Mouse (Mus musculus): Measurements from ENCODE around the gene Nox3.

The Nox3 gene

DNA sequence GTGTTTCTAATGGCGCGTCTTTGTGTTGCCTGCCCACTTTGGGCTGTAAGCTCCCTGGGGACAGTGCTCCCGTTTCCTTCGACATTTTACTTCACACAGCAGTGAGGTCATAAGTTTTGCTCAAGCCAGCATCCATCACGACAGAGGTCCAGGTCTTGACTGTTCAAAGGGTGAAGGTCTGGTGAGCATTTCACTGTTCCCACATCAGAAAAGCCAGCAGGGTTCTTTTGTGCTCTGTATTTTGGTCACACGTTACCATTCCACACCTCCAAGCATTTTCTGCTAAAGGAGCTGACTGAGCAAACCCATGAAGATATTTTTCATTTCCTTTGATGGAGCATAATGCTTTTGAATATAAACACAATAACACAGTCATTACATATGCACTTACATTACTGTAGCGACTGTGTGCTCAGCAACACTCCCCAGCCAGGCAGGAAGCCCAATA is 85.7 kb downstream of the Nox3 start:
- DNase-seq (ENCODE audit: low spot score in 2 of 2) = no peak

DNA sequence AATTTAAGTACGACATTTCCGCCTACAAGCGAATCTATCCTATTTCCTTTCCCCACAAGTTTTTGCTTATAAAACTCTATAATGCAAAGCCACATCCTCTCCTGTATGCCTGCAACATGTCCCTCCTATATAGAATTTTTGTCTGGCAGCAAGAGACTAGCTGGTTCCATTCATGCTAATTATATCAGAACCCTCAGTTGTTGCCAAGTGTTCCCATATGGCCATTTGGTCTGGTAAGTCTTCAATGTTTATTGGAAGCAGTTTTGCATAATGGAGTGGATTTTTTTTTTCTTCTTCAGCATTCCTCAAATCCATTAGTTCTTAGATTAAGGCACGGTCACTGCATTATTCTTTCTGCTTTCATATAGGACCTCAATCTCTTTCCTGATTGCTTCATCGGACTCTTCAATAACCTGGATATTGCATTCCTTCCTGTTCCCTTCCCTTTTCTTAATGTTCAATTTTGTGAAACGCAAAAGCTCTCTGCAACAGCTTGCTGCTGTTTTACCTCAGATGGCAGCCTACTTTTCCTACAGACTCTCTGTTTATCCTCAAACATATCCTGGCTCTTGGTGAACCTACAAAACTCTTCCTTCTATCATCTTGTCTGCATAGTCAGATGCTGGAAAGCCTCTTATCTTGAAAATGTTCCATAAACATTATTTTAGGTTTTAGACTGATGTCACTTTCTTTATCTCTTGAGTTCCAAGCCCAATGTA is 92.9 kb downstream of the Nox3 start:
- DNase-seq (ENCODE audit: low spot score in 2 of 2) = no peak

- DNase-seq (ENCODE audit: low spot score in 2 of 2) = no peak
Observed at GRCm38 (mm10) chr17:3598393-3598792, 97.7 kb downstream of the Nox3 start.

DNA sequence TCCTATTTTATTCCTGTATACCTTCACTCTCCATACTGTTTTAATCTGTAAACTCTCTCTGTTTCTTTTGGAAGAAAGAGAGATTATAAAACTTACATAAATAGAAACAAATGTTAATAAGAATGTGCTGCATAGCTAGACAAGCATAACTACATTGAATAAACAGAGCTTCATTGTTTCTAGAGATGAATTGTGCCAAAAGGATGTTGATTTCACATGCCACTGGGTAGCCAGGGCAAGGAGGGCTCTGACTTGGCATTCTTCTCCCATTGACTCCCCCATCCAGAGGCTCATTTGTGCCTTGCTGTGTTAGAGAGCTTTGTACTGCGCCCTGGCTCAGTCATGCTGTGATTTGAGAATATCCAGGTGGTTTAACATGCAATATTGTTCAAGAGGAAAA is 98.2 kb downstream of the Nox3 start:
- no peak for DNase-seq (ENCODE audit: low spot score in 2 of 2)

- DNase-seq (ENCODE audit: low spot score in 2 of 2) = no peak
Observed at GRCm38 (mm10) chr17:3597130-3597529, 98.9 kb downstream of the Nox3 start.
